Mouse (Mus musculus) mouse trophoblast stem cell (cell line): ENCODE measurements around the gene Dnajc28.

ENCODE experiments used
- in situ Hi-C, 2 experiments: fragments of 300-500 bp; cut with MseI, MboI; formaldehyde crosslinking; loops; 2 replicates in 1 of 2; 3 replicates in 1 of 2; pipeline ENCODE4 v1.15.1; 2025

Dnajc28 gene

DNA sequence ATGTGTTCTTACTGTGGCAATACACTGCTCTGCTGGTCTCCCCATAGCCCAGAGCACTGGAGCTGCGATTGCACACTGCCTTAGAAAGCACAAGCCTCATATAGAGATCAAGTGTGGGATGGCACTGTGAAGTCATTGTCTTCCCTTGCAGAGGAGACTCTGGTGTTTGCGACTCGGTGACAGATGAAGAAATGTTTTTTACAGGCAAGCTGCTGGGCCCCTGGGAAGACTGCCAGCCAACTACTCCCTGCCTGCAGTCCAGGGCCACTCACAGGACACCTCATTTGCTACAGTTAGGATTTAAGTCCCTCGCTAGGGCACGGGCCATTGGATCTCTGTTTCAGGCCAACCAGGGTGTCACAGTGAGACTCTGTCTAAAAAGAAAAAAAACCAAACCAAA lies 13.6 kb upstream of the Dnajc28 start:
- in situ Hi-C loops = no loop called here

DNA sequence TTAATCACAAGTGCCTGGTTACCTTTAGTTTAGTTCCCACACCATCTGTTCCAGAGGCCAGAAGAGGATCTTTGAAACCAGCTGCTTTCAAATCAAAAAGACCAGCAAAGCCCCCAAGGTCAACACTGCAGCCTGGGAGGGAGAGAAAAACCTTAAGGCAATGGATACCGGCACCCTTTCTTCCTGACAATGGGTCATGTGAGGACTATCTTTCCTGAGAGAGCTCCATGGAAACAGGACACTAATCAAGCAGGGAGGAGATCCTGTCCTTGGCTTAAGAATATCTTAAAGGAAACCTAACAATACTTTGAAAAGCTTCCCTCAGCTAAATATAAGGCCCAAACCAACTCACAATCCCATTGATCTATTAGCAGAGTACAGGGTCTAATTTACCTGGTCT lies 11.8 kb upstream of the Dnajc28 start:
- in situ Hi-C loops = no loop called here

DNA sequence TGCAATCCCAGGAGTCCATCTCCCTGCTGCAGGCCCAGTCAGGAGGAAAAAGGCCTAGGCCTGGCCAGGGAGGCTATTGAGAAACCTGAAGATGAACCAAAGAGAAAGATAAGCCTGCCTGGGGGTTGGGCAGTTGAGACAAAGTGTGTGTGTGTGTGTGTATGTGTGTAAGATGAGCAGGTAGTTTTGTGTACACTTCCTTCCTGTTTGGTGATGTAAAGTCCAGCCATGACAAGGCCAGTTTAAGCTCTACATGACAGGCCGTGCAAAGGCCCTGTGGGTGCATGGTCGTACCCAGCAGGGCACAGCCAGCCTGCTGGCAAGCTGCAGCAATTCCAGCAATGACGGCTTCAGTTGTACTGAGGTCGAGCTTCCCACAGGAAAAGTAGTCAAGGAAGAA lies 10.9 kb upstream of the Dnajc28 start:
- in situ Hi-C loops = no loop called here

DNA sequence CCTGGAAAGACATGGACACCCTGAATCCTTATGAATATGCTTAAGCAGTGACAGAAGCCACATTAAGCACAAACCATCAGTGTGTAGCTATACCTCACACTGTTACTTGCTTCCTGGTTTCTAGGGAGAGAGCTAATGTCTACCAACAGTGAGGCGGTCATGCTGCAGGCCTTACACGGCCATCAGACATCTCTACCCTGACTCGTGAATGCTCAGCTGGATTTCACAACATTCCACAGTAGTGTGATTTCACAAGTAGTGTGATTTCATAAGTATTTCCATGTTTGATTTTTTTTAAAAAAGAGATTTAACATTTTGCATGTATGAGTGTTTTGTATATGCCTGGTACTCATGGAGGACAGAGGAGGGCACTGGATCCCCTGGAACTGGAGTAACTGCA lies 9.8 kb upstream of the Dnajc28 start:
- in situ Hi-C loops = no loop called here

DNA sequence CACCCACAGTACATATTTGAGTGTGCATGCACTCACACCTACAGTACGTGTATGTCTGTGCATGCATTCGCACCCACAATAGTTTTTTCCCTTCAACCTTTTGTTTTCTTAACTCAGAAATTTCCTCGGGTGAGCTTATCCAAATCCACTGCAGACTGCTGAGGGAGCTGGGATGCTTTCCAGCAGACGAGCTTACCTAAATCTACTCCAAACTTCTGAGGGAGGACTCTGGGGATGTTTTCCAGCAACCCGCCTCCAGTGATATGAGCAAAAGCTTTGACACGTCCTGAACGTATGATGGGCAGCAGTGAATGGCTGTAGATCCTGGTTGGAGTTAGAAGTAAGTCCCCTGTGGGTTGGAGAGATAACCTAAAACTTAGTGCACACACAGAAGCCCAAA lies 9.0 kb upstream of the Dnajc28 start:
- in situ Hi-C loops = no loop called here

DNA sequence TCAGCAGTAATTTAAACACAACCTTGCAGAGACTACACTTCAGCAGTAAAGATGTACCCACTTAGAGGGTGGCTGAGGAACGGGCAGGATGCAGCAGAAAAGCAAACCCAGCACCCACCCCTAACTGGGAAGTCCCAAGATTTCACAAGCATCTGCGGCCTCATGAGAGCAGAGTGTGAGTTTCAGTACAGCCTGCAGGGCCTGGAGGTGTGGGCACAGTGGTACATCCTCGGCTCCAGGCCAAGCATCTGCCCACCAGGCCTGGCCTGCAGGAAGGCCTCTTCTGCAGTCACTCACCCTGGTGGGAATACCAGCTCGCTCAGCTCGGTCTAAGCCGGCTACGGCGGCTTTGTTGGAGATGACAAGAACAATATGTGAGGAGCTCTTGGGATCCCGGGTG lies 4.2 kb upstream of the Dnajc28 start:
- in situ Hi-C loops = no loop called here

DNA sequence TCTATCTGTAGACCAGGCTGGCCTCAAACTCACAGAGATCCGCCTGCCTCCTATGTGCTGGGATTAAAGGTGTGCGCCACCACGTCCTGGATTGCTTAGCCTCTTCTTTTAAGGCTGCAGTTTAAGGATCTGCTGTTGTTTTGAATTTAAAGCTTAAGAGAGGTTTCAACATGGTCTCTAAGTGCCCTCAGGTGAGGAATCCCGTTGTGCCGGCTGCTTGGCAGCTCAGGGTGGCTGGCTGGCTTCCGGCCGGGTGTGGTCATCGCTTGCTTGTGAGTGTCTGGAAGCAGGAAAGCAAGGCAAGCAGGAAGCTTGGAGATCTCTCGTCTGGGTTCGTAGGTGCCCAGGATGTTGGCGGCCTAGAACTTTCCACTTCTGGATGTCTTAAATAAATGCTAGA lies 2.2 kb upstream of the Dnajc28 start:
- in situ Hi-C loops = no loop called here

DNA sequence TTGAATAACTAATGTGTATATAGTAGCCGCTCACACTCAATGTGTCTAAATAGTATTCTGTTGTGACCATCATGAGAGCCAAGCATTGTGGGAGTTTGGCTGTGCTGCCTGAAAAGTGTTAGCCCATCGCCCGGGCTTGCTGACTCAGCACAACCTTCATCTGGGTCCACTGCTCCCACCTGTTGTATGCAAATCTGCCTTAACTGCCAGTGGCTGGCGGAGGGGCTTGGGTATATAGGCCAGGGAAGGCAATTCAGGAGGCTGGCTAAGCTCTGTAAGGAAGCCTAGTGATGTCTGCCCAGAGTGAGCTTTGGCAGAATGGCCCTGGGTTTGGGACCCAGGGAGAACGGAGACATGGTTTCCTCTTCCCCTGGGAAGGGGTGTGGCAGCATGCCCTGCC lies 1.4 kb upstream of the Dnajc28 start:
- in situ Hi-C loops = no loop called here

DNA sequence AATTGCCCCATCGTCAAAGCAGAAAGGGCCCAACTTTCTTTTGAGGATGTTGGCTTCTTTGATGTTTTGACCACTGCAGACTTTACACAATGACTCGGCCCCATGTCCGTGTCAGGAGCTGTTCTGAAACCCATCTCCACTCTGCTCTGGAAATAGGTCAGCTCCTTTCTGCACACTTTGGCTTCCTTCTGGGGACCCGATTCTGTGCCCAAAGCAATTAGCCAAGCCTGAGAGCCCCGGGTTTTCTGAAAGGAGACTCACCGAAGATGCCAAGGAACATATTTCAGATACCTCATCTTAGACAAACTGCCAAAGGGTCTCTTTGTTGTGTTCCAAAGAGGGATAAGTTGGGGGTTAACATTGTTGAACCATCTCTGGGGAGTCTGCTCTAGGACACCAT lies 4.3 kb downstream of the Dnajc28 start:
- in situ Hi-C loops = no loop called here

DNA sequence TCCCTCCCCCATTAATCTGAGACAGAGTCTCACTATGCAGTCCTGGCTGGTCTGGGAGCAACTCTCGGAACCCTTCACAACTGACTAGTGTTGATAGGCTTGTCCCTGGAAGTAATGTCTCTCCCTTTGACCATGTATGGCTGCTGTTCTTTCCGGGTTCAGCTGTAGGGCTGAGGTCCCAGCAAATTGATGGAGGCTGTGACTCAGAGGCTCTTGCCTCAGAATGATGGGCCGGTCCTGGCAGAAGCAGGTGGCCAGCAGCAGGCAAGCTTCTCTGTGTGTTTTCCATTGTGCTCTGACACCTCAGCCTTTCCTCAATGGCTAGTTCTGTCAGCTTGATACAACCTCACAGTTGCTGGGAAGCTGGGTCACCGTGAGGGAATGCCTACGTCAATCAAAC lies 6.3 kb downstream of the Dnajc28 start:
- in situ Hi-C loops = no loop called here

DNA sequence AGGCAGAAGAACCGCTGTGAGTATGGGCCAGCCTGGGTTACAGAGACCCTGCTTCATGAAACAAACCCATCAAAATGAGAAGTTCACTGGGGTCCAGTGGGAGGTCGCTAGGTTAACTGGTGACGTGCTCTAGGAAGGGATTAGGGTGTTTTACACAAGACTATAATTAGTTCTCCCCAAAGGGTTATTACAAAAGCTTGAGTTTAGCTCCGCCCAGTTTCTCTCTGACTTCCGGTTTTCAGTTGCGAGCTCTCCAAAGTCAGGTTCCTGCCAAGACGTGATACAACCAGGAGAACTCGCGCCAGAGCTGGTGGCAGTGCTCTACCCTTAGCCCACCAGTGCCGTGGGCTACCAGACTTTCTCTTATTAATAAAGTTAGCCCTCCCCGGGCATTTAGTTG lies 7.6 kb downstream of the Dnajc28 start:
- in situ Hi-C loops = no loop called here

DNA sequence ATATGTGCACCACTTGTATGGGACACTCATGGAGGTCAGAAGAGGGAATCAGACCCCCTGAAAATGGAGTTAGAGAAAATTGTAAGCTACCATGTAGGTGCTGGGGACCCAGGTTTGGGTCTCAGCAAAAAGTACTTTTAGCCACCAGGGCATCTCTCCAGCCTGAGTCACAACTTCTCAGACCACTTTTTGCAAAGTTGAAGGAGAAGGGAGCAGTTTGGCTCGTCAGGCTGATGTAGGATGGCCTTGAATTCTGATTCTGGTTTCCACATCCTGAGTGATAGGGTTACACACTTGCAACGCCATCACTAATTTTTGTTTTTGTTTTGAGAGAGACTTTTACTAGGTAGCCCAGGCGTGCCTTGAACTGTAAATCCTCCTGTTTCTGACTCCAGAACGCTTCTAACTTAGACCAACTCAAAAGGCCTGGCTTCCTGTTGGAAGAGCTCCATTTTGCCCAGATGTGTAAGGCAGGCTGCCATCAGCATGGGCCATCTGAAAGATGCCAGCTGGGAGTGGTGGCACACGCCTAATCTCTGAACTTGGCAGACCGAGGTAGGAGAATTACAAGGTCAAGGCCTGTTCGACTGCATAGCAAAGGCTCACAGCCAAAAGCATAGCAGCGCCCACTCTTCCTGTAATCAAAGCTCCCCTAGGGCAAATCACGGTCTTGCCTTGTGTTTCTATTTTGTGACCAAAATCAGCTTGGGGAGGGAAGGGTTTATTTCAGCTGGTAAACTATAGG lies 9.2 kb downstream of the Dnajc28 start:
- in situ Hi-C loops = no loop called here

DNA sequence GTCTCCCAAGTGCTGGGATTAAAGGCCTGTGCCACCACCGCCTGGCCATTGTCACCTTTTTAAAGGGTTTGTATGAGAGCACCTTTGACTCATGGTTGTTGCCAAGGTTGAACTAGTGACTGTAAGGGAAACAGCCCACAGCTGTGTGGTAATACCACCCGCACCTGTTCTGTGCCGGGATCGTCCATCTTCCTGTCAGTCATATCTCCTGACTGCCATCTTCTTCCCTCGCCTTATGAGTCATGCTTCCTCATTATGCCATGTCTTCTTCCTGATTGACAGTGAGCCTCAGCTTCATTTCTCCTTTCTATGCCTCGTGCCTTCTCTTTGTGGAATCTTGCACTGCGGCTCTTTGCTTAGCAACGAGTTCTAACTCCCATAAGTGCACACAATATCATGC lies 11.9 kb downstream of the Dnajc28 start:
- in situ Hi-C loops = no loop called here

DNA sequence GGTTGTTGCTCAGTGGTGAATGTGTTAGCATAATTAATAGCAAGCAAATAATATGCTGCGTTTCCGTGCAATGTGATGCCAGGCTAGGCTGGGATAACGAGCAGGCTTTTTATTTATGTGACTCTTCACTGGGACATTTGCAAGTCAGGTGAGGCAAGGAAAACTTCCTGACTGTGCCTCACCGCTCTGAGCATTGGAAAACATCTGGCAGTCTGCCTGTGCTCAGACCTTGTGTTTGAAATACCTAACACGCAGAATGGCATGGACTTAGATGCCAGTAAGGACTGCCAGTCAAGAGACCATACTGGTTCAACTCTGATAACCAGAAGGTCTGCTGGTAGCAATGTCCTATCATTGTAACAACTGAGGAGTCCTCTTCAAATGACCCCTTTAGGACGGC lies 13.7 kb downstream of the Dnajc28 start:
- in situ Hi-C loops = no loop called here

DNA sequence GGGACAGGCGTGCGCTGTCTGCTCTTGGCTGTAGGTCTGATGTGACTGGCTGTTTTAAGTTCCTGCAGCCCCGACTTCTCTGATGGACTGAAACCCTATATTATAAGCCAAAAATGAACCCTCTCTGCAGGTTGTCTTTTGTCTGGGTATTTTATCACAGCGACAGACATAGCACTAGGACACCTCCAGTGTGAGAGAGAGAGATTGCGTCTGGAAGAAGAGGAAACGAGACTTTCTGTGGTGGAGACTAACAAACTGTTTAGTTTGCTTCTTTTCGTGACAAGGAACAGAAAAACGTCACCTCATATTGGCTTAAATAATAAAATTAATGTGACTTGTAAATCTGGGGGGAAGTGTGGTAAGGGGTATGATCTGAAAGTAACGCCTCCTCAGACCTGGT lies 17.1 kb downstream of the Dnajc28 start:
- in situ Hi-C loops = no loop called here

DNA sequence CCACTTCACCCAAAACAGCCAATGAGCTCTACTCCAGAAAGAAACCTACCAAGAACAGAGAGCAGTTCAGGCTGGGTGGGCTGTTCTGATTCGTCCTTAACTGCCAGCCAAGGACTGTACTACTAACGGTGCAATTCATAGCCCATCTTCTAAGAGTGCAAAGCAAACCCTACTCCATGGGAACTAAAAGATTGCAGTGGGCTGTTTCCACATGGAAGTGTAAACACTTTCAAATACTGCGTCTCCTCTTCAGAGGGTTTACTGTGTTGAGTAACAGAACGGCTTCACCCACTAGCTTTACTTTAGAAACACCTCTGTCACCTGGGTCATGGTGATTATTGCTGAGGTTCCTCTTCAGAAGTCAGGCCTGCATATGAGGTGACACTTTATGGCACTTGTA lies 17.7 kb downstream of the Dnajc28 start:
- in situ Hi-C loops = no loop called here

DNA sequence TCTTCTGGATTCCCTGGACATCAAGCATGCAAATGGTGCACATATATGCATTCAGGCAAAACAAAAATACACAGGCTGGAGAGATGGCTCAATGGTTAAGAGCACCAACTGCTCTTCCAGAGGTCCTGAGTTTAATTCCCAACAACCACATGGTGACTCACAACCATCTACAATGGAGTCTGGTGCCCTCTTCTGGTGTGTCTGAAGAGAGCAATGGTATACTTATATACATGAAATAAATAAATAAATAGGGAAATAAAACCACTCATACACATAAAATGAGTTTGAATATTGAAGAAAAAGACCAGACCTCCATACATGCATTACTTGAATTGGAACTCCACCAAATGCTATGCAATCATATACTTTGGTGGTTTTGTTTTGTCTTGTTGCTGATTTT lies 19.6 kb downstream of the Dnajc28 start:
- in situ Hi-C loops = no loop called here

DNA sequence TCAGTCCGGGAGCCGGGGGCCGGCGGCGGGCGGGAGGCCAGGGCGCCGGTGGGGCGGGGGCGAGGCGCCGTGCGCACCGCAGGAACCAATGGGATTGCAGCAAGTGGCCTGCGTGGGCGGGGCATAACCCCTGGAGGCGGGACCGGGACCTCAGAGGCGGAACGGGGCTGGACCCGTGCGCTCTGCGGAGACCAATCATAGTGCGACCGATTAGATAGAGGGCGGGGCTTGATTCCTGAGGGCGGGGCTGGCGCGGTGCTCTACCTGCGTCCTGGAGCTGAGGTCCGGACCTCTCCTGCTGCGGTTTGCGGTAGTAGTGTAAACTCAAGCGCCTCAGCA lies 21.2 kb downstream of the Dnajc28 start, which contains the start of gene Tmem50b:
Gene Tmem50b (minus strand): TSS at position 129 of the 339 bp plus-strand sequence.
- in situ Hi-C loops = no loop called here

DNA sequence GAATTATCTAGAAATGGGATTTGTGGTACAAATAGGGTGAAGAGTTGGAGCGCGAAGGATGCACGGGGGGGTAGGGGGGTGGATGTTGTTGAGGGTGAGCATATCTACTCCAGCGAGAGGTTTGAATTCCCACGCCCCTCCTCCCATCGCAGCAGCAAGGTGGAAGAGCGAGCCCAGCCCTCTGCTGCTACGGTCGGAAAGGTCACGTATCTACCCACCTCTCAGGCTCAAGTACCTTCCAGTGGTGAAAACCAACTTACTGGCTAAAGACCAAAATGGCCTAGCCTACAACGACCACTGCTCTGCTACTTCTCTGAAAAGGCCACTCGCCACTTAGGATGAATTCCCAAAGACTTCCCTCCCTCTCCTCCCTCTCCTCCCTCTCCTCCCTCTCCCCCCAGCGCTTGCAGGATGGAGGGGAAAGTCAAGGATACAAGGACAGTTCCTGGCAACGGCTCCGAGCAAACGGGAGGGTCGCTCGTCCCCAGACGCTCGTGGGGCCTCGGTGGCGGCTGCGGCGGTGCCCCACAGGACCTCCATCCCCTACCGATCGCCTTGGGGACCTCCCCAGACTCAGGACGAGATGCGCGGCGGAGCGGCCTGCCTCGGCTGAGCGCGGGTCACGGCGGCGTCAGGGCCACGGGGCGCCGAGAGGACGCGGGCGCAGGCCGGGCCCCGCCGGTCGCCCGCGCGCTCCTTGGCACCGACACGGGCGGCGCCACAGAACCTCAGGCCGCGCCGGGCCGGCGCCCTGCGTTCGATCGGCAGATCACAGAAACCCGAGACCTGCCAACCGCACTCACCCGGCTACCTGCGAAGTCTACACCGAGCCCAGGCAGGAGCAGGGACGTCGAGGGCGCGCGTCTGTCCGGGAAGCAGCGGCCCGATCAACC lies 21.8 kb downstream of the Dnajc28 start:
- in situ Hi-C loops = no loop called here

DNA sequence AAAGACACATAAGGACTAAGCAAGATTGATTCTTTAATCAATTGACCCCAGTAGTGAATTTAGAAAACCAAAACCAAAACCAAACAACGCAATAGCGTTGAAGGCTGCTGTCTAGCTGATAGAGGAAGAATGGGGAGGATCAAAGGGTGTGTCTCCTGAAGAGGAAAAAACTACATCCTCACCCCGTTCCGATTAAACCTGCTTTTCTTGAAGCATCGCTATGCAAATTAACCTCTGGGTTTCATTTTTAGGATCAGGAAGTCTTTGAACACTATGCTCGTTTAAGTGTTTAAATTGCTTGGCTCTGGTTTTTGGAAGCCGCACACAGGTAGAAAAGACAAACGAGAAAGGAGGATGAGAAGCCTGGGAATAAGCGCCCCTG lies 22.4 kb downstream of the Dnajc28 start:
- in situ Hi-C loops = no loop called here

DNA sequence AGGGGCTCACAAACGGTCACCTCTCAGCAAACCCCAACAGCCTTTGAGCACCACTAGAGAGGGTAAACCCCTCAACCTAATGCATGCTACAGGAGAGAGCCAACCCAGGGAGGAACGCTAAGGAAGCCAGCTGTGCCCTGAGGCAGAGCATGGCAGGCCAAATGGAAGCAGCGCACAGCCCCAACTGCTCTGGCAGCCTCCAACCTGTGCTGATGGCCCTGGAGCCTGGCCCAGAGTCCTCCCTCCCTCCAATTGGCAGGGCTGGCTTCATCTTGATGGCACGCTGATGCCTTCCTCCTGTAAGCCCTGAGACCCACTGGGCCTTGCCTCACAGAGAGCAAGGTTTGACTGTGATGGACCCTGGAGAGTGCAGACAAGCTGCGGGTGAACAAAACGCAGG lies 23.8 kb downstream of the Dnajc28 start:
- in situ Hi-C loops = no loop called here

DNA sequence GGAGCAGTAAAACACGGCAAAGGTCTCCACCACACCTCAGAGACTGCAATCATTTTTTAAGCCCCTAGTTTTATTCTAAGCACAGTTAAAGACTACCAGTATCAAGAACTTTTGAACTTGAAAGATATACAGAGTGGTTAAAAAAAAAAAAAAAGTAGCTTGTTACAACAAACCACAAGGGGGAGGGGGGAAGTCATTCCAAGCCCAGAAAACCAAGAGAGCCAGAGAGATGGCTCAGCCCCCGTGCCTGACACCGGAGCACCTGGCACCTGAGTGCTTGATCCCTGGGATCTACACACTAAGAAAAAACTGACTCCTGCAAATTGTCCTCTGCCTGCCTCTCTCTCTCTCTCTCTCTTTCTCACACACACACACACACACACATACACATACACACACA lies 25.6 kb downstream of the Dnajc28 start:
- in situ Hi-C loops = no loop called here

DNA sequence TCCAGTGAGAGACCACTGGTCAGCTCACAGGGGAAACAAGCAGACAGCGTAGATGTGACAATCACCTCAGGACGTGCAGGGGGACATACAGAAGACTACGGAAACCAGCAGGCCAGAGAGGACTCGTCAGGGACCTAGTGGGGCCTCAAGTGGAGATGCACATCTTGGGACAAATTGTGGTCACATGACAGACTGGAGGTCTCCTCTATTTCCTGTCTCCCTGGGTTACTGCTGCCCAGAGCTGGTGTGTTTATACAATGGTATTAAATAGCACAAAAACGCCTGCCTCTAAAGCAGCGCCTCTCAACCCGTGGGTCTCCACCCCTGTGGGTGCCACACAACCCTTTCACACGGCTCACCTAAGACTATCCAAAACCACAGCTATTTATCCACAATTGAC lies 26.7 kb downstream of the Dnajc28 start:
- in situ Hi-C loops = no loop called here
